Mouse (Mus musculus): ENCODE measurements around the gene Zfp287.

- no peak for TF ChIP-seq REST (IDR thresholded peaks at IDR 0.05; ENCODE audit: insufficient read depth, insufficient read length)
- TF ChIP-seq MYOD1 (IDR thresholded peaks at IDR 0.05; ENCODE audit: control insufficient read depth in 1 of 3, insufficient read length in 2 of 3, low read depth in 2 of 3) = no peak
- TF ChIP-seq POLR2A (IDR thresholded peaks at IDR 0.05; ENCODE audit: insufficient read length, low read depth) = no peak
- no peak for TF ChIP-seq USF1 (IDR thresholded peaks at IDR 0.05; ENCODE audit: low read depth)
- no peak for TF ChIP-seq MAX (IDR thresholded peaks at IDR 0.05; ENCODE audit: low read depth)
- TF ChIP-seq TCF3 (IDR thresholded peaks at IDR 0.05; ENCODE audit: insufficient read length, low read depth) = no peak
- TF ChIP-seq MYOG (IDR thresholded peaks at IDR 0.05; ENCODE audit: control insufficient read depth in 1 of 3, insufficient read depth in 1 of 3, insufficient read length in 2 of 3, low read depth in 2 of 3) = no peak
- no peak for TF ChIP-seq POLR2AphosphoS2 (IDR thresholded peaks at IDR 0.05; ENCODE audit: insufficient read length, low read depth)
- TF ChIP-seq TCF12 (IDR thresholded peaks at IDR 0.05; ENCODE audit: insufficient read depth, poor library complexity, severe bottlenecking) = no peak
- TF ChIP-seq CEBPB (IDR thresholded peaks at IDR 0.05; ENCODE audit: insufficient read depth, poor library complexity, severe bottlenecking) = no peak
- TF ChIP-seq E2F4 (IDR thresholded peaks at IDR 0.05; ENCODE audit: insufficient read depth) = no peak
Observed at GRCm38 (mm10) chr11:62652080-62652479, 79.6 kb downstream of the Zfp287 start.

Measured in myocyte (in vitro differentiated cells).